Mouse (Mus musculus) kidney, adult 2 months (tissue): Measurements from ENCODE around the gene Hipk2.

Experiments
- CTCF ChIP-seq: fragments of 200-500 bp; conservative IDR thresholded peaks from 2 replicates; pipeline ENCODE4 v1.5.1; 2011; ENCODE audit warnings: low read depth, mild to moderate bottlenecking, control low read depth, low read length, moderate library complexity, mixed read lengths; ENCODE audit not compliant: insufficient read depth, insufficient read length
- POLR2A ChIP-seq: fragments of 200-500 bp; IDR thresholded peaks from one replicate; pipeline ENCODE4 v1.6.1; 2011; ENCODE audit warnings: low read depth, low read length, control low read depth

- no peak for TF ChIP-seq CTCF
- no peak for TF ChIP-seq POLR2A
Observed at GRCm38 (mm10) chr6:38900479-38901126, 24.6 kb upstream of the Hipk2 start.
